Mouse (Mus musculus) embryonic fibroblast, embryonic 13.5 days (primary cell): ENCODE data around the gene Pik3c2g.

ENCODE experiments used
- CTCF ChIP-seq: IDR thresholded peaks from 2 replicates; pipeline ENCODE4 v1.5.1; 2011; ENCODE audit warnings: mild to moderate bottlenecking, control low read depth, low read length, moderate library complexity, borderline replicate concordance; ENCODE audit not compliant: insufficient read depth
- POLR2A ChIP-seq: IDR thresholded peaks from 2 replicates; pipeline ENCODE4 v1.6.1; 2011; ENCODE audit warnings: low read depth, mild to moderate bottlenecking, control low read depth, low read length, moderate library complexity

- TF ChIP-seq POLR2A (no peak), CTCF (no peak)
Observed at GRCm38 (mm10) chr6:139849931-139850330, 262.9 kb downstream of the Pik3c2g start.
